Mouse (Mus musculus) layer of hippocampus, postnatal 14 days (tissue): ENCODE results near the gene Dbh. TPM values are rescaled to one million over a fixed set of nuclear protein-coding genes. Genes with fewer than 3 reads are reported as not detected.
A peak's percentile ranks its signal among the peaks of the same experiment; 100 is the strongest.

Experiments
- DNase-seq, 2 experiments: peaks; one replicate each; pipeline ENCODE4 v3.0.0; 2021 to 2022; ENCODE audit warnings: low spot score in 2 of 2, mixed read lengths in 1 of 2
- total RNA-seq, 2 experiments: library from RNA; stranded (reverse); gene quantifications; 2 replicates each; pipeline ENCODE4 v1.2.3; 2021

Gene Dbh
- total RNA-seq, 2 experiments from 2014 or later: 0.48 to 0.91 TPM

GRCm38 (mm10) chr2:27162656-27163055 is 2.4 kb upstream of the Dbh start:
- DNase-seq: no peak

GRCm38 (mm10) chr2:27163851-27164250 is 1.2 kb upstream of the Dbh start:
- DNase-seq: peak; percentile 48 to 75

GRCm38 (mm10) chr2:27166074-27166473 is 1.0 kb downstream of the Dbh start:
- DNase-seq: peak; percentile 69 to 86

GRCm38 (mm10) chr2:27166999-27167398 is 2.0 kb downstream of the Dbh start:
- no peak for DNase-seq

- DNase-seq: peak in 1 of 2 experiments; percentile 62
These were observed 9.2 kb downstream of the Dbh start for GRCm38 (mm10) chr2:27174242-27174641.

- DNase-seq: no peak
These were observed 10.7 kb downstream of the Dbh start for GRCm38 (mm10) chr2:27175696-27176267.

GRCm38 (mm10) chr2:27179101-27179500 is 14.1 kb downstream of the Dbh start:
- no peak for DNase-seq

GRCm38 (mm10) chr2:27181907-27182306 is 16.9 kb downstream of the Dbh start:
- no peak for DNase-seq

GRCm38 (mm10) chr2:27183734-27184133 is 18.7 kb downstream of the Dbh start:
- DNase-seq: no peak

- DNase-seq: no peak
These were observed 22.5 kb downstream of the Dbh start for GRCm38 (mm10) chr2:27187531-27187930.

GRCm38 (mm10) chr2:27189994-27190393 is 25.0 kb downstream of the Dbh start:
- no peak for DNase-seq

GRCm38 (mm10) chr2:27198551-27199246 is 33.7 kb downstream of the Dbh start:
- DNase-seq: no peak

GRCm38 (mm10) chr2:27200586-27200985 is 35.6 kb downstream of the Dbh start:
- no peak for DNase-seq

GRCm38 (mm10) chr2:27205666-27206065 is 40.6 kb downstream of the Dbh start:
- DNase-seq: peak; percentile 48 to 54

GRCm38 (mm10) chr2:27206128-27206797 is 41.2 kb downstream of the Dbh start:
- no peak for DNase-seq

- DNase-seq: no peak
These were observed 42.1 kb downstream of the Dbh start for GRCm38 (mm10) chr2:27207126-27207525.

GRCm38 (mm10) chr2:27209370-27209769 is 44.3 kb downstream of the Dbh start:
- no peak for DNase-seq

- DNase-seq: no peak
These were observed 44.8 kb downstream of the Dbh start for GRCm38 (mm10) chr2:27209816-27210215.

- DNase-seq: no peak
These were observed 45.2 kb downstream of the Dbh start for GRCm38 (mm10) chr2:27210255-27210654.

- DNase-seq: no peak
These were observed 45.7 kb downstream of the Dbh start for GRCm38 (mm10) chr2:27210676-27211210.

- DNase-seq: no peak
These were observed 47.2 kb downstream of the Dbh start for GRCm38 (mm10) chr2:27211966-27212893.
